Mouse (Mus musculus): ENCODE results near the gene Gm13278.
"Not testable (repeated sequence)": the region's sequence is repeated elsewhere in the genome, so short reads cannot be mapped to it uniquely, and the experiment has no call there.

Gm13278 gene

GRCm38 (mm10) chr4:88793936-88794675, 2.8 kb downstream of the Gm13278 start, which contains the start of gene Gm13275:
Gene Gm13275 (plus strand): TSS chr4:88794487.
- in situ Hi-C loops (cut with MboI) = not testable (repeated sequence)

GRCm38 (mm10) chr4:88797097-88797496, 5.7 kb downstream of the Gm13278 start, which contains the start of gene Gm13279:
Gene Gm13279 (plus strand): TSS chr4:88797397.
- in situ Hi-C loops (cut with MboI) = not testable (repeated sequence)

GRCm38 (mm10) chr4:88799365-88799764, 8.0 kb downstream of the Gm13278 start, which contains the start of gene Gm13285:
Gene Gm13285 (plus strand): TSS chr4:88799665.
- in situ Hi-C loops (cut with MboI) = not testable (repeated sequence)

GRCm38 (mm10) chr4:88802954-88803353, 11.6 kb downstream of the Gm13278 start, which contains the start of gene Gm13287:
Gene Gm13287 (plus strand): TSS chr4:88803254.
- in situ Hi-C loops (cut with MboI) = not testable (repeated sequence)

GRCm38 (mm10) chr4:88805231-88805630, 13.9 kb downstream of the Gm13278 start, which contains the start of gene Gm13288:
Gene Gm13288 (plus strand): TSS chr4:88805531.
- in situ Hi-C loops (cut with MboI) = not testable (repeated sequence)

- in situ Hi-C loops (cut with MboI) = not testable (repeated sequence)
Measured at GRCm38 (mm10) chr4:88805761-88806160, 14.4 kb downstream of the Gm13278 start.

GRCm38 (mm10) chr4:88815928-88816327, 24.6 kb downstream of the Gm13278 start, which contains the start of gene Ifna7:
Gene Ifna7 (plus strand): TSS chr4:88816228.
- in situ Hi-C loops (cut with MboI) = no loop called here

GRCm38 (mm10) chr4:88819659-88820058, 28.3 kb downstream of the Gm13278 start, which contains the start of gene Ifna11:
Gene Ifna11 (plus strand): TSS chr4:88819959.
- in situ Hi-C loops (cut with MboI) = no loop called here

- in situ Hi-C loops (cut with MboI) = no loop called here
Measured at GRCm38 (mm10) chr4:88822995-88823394, 31.6 kb downstream of the Gm13278 start.

GRCm38 (mm10) chr4:88827116-88827515, 35.8 kb downstream of the Gm13278 start, which contains the start of gene Ifna6:
Gene Ifna6 (plus strand): TSS chr4:88827416.
- in situ Hi-C loops (cut with MboI) = not testable (repeated sequence)

GRCm38 (mm10) chr4:88830523-88830922, 39.2 kb downstream of the Gm13278 start:
- in situ Hi-C loops (cut with MboI) = no loop called here

GRCm38 (mm10) chr4:88835225-88835624, 43.9 kb downstream of the Gm13278 start, which contains the start of gene Ifna5:
Gene Ifna5 (plus strand): TSS chr4:88835525.
- in situ Hi-C loops (cut with MboI) = not testable (repeated sequence)

GRCm38 (mm10) chr4:88838828-88839227, 47.5 kb downstream of the Gm13278 start:
- in situ Hi-C loops (cut with MboI) = no loop called here

GRCm38 (mm10) chr4:88840058-88840457, 48.7 kb downstream of the Gm13278 start:
- in situ Hi-C loops (cut with MboI) = no loop called here

- in situ Hi-C loops (cut with MboI) = no loop called here
Measured at GRCm38 (mm10) chr4:88841438-88841911, 50.1 kb downstream of the Gm13278 start, which contains the start of gene Ifna4. Gene Ifna4 (plus strand): TSS chr4:88841861.
